Mouse (Mus musculus) thymus, postnatal 36 days (tissue): ENCODE results near the gene Tgm5.
A peak's percentile ranks its signal among the peaks of the same experiment; 100 is the strongest.
"Not testable (repeated sequence)": the region's sequence is repeated elsewhere in the genome, so short reads cannot be mapped to it uniquely, and the experiment has no call there.

Experiments used
- DNase-seq, 2 experiments: peaks; one replicate each; pipeline ENCODE4 v3.0.0; 2022; ENCODE audit warnings: mixed read lengths in 2 of 2

The Tgm5 gene

DNA sequence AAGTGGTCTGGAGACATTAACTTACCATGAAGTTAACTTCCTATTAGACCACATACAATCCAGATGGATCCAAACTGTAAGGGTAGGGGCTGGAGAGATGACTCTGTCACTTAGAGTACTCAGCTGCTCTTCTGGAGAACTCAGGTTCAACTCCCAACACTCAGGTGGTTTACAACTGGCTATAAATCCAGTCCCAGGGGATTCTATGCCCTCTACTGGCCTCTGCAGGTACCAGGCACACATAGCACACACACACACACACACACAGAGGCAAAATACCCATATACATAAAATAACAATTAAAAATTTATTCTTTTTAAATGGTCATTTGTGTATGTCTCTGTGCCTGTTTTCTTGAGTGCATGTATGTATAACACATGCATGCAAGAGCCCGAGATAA, 46.3 kb downstream of the Tgm5 start:
- no peak for DNase-seq

DNA sequence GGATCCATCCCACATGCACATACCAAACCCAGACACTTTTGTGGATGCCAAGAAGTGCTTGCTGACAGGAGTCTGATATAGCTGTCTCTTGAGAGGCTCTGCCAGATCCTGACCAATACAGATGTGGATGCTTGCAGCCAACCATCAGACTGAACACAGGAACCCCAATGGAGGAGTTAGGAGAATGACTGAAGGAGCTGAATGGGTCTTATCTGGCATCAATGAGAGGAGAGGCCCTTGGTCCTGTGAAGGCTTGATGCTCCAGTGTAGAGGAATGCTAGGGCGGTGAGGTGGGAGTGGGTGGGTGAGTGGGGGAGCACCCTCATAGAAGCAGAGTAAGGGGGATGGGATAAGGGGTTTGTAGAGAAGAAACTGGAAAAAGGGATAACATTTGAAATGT, 46.8 kb downstream of the Tgm5 start:
- DNase-seq: not testable (repeated sequence)

DNA sequence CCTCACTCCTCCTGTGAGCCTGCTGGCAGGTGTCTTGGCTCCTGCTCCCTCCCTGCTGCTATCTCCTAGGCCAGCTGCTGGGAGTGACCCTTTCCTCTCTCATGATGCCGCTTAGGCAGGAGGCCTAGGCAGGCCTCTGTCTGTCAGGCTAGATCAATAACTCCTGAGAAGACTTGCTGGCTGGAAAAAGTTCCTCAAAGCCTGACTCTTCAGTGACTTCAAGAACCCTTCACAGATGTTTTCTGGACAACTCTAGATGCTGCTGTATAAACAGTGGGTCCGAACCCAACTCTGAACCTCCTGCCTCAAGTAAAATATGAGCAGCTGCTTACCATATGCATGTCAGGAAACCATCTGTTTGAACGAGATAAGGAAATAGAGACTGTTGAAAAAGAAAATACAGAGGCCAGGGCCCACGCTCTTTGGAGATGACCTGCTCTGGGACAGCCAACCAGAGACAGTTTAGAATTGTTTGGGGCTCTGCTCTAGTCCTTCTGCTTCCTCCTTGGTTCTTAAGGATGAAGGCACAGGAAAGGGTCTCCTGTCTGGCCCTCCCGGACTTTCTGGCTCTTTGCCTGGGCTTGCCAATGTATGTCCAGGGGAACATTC, 48.8 kb downstream of the Tgm5 start, which contains the start of gene Epb42:
TSS of gene Epb42 (minus strand) at position 340 of the 609 bp plus-strand sequence.
- DNase-seq: no peak

DNA sequence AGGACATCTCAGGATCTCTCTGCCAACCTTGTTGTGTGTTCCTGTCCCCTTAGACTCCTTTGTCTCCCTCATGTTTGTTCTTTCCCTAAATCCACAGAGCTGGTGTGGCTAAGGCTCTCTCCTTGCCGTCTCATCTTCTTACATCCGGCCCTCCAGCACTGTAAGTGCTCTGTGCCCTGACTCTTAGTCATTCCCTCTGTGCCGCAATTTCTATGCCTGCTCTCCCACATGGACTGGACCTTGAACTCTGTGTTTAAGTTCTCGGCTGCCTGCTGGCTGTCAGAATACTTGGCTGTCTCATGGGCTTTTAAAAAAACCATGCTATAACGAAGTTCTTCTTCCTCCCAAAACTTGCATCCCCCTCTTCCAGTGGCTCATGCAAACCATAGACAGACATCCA, 62.7 kb downstream of the Tgm5 start:
- DNase-seq: no peak

DNA sequence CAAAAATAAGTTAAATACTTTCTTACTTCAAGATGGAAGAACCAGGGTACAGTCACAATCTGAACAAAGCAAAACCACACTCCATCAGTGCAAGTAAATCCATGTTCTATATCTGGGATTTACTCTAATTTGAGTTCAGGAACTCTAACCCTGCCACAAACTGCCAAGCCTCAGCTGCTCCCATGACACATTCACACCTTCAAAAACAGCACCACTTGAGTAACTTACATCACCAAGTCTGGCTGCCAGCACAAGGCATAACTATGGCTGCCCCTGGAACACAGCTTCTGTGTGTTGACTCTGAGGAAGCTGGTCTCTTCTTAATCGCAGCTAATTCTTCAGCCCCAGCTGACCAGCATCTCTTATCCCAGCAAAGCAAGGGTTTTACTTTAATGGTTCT, 68.5 kb downstream of the Tgm5 start:
- DNase-seq: no peak

DNA sequence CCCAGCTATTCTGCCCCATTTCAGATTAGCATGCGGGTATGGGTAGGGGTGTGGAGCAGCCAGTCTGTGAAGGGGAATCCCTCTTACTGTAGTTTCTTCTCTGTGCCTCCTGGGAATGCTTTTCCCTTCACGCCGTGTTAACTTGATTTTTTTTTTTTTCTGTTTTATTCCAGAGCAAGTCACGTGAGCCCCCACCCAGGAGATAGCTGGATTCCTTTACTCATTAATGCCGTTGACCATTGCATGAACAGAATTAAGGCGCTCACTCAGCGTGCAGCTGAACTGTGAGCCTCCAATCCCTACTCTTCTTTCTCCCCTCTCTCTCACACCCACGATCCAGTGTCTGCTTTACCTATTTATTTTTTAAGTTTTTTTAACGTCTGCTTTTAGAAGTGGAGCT, 69.4 kb downstream of the Tgm5 start:
- DNase-seq: no peak

DNA sequence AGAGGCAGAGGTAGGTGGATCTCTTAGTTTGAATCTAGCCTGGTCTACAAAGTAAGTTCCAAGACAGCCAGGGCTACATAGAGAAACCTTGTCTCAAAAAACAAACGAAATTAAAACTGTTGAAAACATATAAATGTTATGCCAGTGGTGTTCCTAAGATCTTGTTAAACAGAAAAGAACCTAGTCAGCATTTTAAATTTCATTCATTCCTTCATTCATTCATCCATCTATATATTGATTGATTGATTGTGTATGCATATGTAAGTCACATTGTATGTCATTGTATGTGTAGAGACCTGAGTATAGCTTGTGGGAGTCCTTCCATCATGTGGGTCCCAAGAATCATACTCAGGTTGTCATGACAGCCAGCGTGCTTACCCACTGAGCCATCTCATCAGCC, 70.1 kb downstream of the Tgm5 start:
- DNase-seq: no peak

DNA sequence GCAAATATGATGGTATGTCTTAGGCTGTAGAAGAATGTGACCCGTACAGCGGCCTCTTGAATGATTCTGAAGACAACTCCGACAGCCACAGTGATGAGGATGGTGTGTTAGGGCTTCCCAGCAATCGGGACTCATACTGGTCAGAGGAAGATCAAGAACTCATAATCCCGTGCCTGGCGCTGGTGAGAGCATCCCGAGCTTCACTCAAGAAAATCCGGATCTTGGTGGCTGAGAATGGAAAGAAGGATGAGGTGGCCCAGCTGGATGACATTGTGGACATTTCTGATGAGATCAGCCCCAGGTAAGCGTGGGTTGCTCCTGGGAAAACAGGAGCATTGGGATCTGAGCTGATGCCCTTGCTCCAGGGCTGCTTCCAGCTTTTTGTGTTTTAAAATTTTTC, 73.0 kb downstream of the Tgm5 start:
- DNase-seq: no peak

DNA sequence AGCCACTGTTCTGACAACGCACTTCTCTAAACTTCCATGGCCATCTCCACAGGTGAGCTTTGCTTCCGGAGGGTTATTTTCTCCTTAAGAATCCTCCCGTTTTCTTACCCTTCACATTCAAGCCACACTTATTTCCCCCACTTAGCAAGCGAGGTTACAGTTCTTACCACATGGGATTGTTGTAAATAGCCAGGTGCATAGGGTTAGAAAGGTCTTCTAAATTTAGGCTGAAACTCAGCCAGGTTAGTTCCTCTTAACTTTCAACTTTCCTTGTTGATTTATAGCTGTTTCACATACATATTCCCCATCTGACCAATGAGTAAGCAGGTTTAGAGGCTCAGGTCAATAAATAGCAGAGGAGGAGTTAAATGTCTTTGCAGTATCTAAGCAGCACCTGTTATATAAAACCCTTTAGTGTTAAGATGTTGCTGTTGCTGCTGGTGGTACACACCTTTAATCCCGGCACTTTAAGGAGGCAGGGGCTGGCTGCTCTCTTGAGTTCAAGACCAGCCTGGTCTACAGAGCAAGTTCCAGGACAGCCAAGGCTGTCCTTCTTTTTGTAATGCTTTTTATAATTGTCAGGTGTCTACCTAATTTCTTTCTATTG, 76.5 kb downstream of the Tgm5 start:
- DNase-seq: no peak

DNA sequence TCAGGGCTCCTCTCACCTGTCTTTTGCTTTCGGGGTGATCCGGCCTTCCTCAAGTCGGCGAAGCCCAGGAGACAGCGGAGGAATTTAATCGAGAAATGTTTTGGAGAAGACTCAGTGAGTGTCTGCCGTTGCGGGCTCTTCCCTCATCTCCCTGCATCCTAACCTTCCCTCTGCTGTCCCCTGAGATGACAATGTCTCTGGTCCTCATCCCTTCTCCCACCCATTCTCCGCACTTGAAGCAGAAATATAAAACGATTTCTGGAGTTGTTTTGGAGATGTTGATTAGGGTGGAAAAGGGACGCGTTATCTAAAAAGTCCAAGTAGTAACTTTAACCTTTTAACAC, 77.0 kb downstream of the Tgm5 start:
- DNase-seq: no peak

DNA sequence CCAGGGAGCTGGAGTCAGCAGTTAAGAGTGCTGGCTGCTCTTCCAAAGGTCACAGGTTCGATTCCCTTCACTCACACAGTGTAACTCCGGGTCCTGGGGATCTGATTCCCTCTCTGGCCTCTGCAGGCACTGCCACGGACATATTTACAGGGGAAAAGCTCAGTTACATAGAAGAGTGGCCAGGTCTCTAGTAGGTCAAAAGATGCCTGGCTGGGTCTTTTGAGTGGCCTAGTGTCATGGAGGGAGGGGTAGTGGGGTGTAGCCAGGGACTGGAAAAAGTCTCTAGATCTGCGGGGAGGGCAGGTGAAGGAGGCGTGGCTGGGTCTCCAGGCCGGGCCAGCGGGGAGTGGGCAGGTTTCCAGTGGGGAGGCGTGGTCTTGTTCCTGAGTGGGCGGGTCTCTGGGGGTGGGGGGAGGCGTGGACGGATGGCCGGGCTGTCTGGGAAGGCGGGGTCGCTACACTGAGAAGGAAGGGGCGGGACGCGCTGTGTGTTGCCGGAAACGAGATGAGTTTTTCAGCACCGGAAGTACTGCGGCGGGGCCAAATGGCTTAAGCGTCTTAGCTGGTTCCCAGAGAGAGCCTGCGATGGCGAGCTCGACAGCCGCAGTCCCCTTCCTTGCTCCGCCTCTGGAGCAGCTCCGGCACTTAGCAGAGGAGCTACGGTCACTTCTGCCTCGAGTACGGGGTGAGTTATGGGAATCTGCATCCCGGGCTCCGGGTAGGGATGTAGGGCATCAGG, 77.5 kb downstream of the Tgm5 start, which contains the start of gene Ccndbp1:
TSS of gene Ccndbp1 (plus strand) at position 479 of the 739 bp plus-strand sequence.
- DNase-seq: peak; percentile 86 to 90

DNA sequence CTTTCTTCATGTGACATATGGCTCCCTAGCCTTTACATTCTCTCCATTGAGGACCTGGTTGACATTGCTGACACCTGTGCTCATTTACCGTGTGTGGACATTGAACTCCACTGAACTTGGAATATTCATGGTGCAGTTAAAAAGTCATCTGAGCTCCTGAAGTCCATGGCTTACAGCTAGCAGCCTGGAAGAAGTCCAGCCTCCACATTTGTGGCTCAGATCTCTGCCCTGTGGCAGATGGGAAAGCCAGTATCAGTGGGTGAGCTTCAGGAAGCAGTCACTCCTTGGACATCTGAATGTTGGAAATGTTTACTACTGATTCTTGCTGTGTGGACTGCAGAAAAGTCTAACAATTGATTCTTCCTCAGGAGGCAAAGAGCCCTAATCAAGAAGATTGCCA, 78.7 kb downstream of the Tgm5 start:
- no peak for DNase-seq

DNA sequence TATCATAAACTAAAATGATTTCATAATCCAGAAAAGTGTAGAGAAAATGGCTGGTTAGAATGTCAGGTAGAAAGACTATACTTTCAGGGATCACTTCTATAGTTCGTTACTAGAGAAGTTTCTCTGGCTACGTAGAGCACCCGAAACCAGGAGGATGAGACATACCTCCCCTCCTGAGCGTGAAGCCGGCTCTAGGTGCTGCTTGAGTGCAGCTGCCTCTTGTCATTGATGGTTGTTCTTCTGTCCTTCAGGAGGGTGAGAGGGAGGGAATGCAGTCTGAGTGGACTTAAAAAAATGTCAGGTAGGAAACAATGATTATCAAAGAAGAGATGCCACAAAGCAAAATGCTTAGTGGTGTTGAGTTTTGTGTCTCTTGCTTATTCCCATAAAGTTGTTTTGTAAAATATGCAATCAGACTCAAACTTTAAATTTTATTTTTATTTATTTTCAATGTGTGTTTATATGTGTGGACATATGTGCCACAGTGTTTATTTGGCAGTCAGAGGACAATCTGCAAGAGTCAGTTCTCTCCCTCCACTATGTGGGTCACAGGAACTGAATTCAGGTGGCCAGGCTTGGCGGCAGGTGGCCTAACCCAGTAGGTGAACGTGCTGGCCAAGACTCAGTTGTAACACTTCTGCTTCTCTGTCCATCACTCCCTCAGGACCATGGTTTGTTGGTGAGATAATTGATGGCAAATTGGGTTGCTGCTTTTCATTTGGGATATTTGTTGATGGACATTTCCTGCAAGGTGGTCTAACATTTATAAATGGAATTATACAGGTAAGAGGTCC, 81.4 kb downstream of the Tgm5 start:
- DNase-seq: no peak

DNA sequence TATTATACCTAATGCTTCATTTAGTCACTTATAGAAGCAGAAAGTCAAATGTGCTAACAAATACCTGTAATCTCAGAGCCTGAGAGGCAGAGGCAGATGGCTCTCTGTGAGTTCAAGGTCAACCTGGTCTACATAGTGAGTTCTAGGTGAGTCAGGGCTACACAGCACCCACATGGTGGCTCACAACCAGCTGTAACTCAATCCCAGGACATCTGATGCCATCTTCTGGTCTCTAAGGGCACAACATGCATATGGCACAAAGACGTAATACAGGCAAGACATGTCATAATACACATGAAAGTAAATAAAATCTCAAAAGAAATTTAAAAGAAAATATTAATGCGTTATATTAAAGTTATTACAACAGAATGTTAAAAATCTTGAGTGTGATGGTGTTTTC, 82.1 kb downstream of the Tgm5 start:
- no peak for DNase-seq

DNA sequence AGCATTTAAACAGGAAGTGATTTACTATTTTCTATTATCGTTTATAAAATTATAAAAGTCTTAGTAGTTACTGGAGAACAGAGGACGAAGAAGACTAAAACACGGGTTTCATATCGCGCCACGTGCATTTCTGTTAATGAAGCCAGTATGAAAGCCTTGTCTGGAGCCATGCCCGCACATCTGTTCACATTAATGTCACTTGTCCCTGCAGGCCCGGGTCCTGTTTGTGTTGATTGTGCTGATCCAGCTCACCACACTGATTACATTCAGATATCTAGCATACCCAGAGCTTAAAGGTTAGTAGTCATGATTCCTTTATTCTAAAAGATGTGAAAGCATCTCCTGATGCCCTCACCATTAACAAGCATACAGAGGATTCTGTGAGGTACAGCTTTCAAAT, 86.8 kb downstream of the Tgm5 start:
- no peak for DNase-seq

DNA sequence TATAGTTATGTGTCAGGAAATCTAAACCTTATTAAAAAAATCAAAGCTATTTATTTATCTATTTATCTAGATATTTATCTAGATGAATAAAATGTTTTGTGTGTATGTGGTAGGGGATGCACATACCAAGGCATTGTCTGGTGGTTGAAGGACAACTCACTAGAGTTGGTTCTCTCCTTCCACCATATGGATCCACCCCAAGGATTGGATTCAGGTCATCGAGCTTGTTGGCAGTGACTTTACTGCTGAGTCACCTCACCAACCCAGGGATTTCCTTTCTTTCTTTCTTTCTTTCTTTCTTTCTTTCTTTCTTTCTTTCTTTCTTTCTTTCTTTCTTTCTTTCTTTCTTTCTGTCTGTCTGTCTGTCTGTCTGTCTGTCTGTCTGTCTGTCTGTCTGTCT, 89.0 kb downstream of the Tgm5 start:
- DNase-seq: not testable (repeated sequence)
